Mouse (Mus musculus): ENCODE results near the gene Hist1h4d. TPM values are rescaled to one million over a fixed set of nuclear protein-coding genes. Genes with fewer than 3 reads are reported as not detected.
A peak's percentile ranks its signal among the peaks of the same experiment; 100 is the strongest.
"Not testable (repeated sequence)": the region's sequence is repeated elsewhere in the genome, so short reads cannot be mapped to it uniquely, and the experiment has no call there.

The Hist1h4d gene
- total RNA-seq, 2 experiments from 2014 or later, result 134 to 145 TPM

- intact Hi-C loops (cut with DNase I), result not testable (repeated sequence)
- peak; percentile 71 to 84 for DNase-seq (ENCODE audit: extremely low spot score in 1 of 2, low spot score in 2 of 2)
Observed at GRCm38 (mm10) chr13:23585442-23586098, 4.2 kb downstream of the Hist1h4d start.

- DNase-seq (ENCODE audit: extremely low spot score in 1 of 2, low spot score in 2 of 2), result no peak
- intact Hi-C loops (cut with DNase I), result no loop called here
Observed at GRCm38 (mm10) chr13:23586099-23586939, 4.9 kb downstream of the Hist1h4d start.

GRCm38 (mm10) chr13:23586940-23587225 lies 5.5 kb downstream of the Hist1h4d start:
- intact Hi-C loops (cut with DNase I), result no loop called here
- DNase-seq (ENCODE audit: extremely low spot score in 1 of 2, low spot score in 2 of 2), result no peak

GRCm38 (mm10) chr13:23591206-23591605 lies 9.8 kb downstream of the Hist1h4d start:
- DNase-seq (ENCODE audit: extremely low spot score in 1 of 2, low spot score in 2 of 2), result no peak
- intact Hi-C loops (cut with DNase I), result no loop called here

- intact Hi-C loops (cut with DNase I); DNase-seq (ENCODE audit: extremely low spot score in 1 of 2, low spot score in 2 of 2): not testable (repeated sequence)
Observed at GRCm38 (mm10) chr13:23591886-23592285, 10.5 kb downstream of the Hist1h4d start.

GRCm38 (mm10) chr13:23592614-23593013 lies 11.2 kb downstream of the Hist1h4d start:
- intact Hi-C loops (cut with DNase I), result no loop called here
- DNase-seq (ENCODE audit: extremely low spot score in 1 of 2, low spot score in 2 of 2), result no peak

GRCm38 (mm10) chr13:23593051-23593770 lies 11.8 kb downstream of the Hist1h4d start:
- DNase-seq (ENCODE audit: extremely low spot score in 1 of 2, low spot score in 2 of 2), result no peak
- intact Hi-C loops (cut with DNase I), result no loop called here

GRCm38 (mm10) chr13:23595185-23595584 lies 13.8 kb downstream of the Hist1h4d start:
- intact Hi-C loops (cut with DNase I), result no loop called here
- DNase-seq (ENCODE audit: extremely low spot score in 1 of 2, low spot score in 2 of 2), result no peak

GRCm38 (mm10) chr13:23595622-23596372 lies 14.4 kb downstream of the Hist1h4d start:
- no peak for DNase-seq (ENCODE audit: extremely low spot score in 1 of 2, low spot score in 2 of 2)
- intact Hi-C loops (cut with DNase I), result no loop called here

- intact Hi-C loops (cut with DNase I), result no loop called here
- peak; percentile 59 to 75 for DNase-seq (ENCODE audit: extremely low spot score in 1 of 2, low spot score in 2 of 2)
Observed at GRCm38 (mm10) chr13:23597957-23598356, 16.6 kb downstream of the Hist1h4d start.

GRCm38 (mm10) chr13:23603182-23603699 lies 21.8 kb downstream of the Hist1h4d start:
- intact Hi-C loops (cut with DNase I), result no loop called here
- DNase-seq (ENCODE audit: extremely low spot score in 1 of 2, low spot score in 2 of 2), result no peak

- DNase-seq (ENCODE audit: extremely low spot score in 1 of 2, low spot score in 2 of 2), result no peak
- intact Hi-C loops (cut with DNase I), result no loop called here
Observed at GRCm38 (mm10) chr13:23604452-23604851, 23.1 kb downstream of the Hist1h4d start.

- intact Hi-C loops (cut with DNase I), result no loop called here
- no peak for DNase-seq (ENCODE audit: extremely low spot score in 1 of 2, low spot score in 2 of 2)
Observed at GRCm38 (mm10) chr13:23605052-23605451, 23.7 kb downstream of the Hist1h4d start.

- intact Hi-C loops (cut with DNase I), result no loop called here
- no peak for DNase-seq (ENCODE audit: extremely low spot score in 1 of 2, low spot score in 2 of 2)
Observed at GRCm38 (mm10) chr13:23609209-23609608, 27.8 kb downstream of the Hist1h4d start.

- intact Hi-C loops (cut with DNase I), result no loop called here
- DNase-seq (ENCODE audit: extremely low spot score in 1 of 2, low spot score in 2 of 2), result no peak
Observed at GRCm38 (mm10) chr13:23609844-23610243, 28.4 kb downstream of the Hist1h4d start.

- no peak for DNase-seq (ENCODE audit: extremely low spot score in 1 of 2, low spot score in 2 of 2)
- intact Hi-C loops (cut with DNase I), result no loop called here
Observed at GRCm38 (mm10) chr13:23610393-23610792, 29.0 kb downstream of the Hist1h4d start.

GRCm38 (mm10) chr13:23611638-23612037 lies 30.2 kb downstream of the Hist1h4d start:
- intact Hi-C loops (cut with DNase I), result no loop called here
- no peak for DNase-seq (ENCODE audit: extremely low spot score in 1 of 2, low spot score in 2 of 2)

- intact Hi-C loops (cut with DNase I), result loop anchor here (5.0 kb wide), 1 partner anchor 62 kb away; the partner anchor contains the start of genes Hist1h2ac and Hist1h2bc
- DNase-seq (ENCODE audit: extremely low spot score in 1 of 2, low spot score in 2 of 2), result no peak
Observed at GRCm38 (mm10) chr13:23620056-23620732, 38.8 kb downstream of the Hist1h4d start.

Data from left cerebral cortex, postnatal 10 days (tissue).